Mouse (Mus musculus): ENCODE data around the gene Ift80. TPM values are rescaled to one million over a fixed set of nuclear protein-coding genes. Genes with fewer than 3 reads are reported as not detected.
"Not testable (repeated sequence)": the region's sequence is repeated elsewhere in the genome, so short reads cannot be mapped to it uniquely, and the experiment has no call there.

Gene Ift80
- total RNA-seq, 2 experiments from 2014 or later, result 5.2 to 5.7 TPM

DNA sequence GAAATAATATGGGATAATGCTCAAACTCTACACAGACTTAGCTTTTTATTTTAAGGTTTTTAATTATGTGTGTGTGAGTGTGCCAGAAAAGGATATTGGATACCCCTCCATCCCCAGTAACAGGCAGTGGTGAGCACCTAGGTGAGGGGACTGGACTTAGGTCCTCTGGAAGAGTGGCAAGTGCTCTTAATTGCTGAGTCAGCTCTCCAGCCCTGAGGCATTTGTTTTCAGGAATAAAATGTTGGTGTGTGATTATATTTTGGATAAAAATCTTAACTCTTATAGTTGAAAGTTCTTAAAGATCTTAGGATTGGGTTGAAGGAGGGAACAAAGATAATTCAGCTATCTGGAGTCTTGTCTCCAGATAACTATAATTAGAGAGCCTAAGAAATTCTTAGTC, 16.4 kb upstream of the Ift80 start:
- no peak overlapping the region for H3K27ac ChIP-seq
- H3K4me3 ChIP-seq, result no peak overlapping the region
- DNase-seq, result no peak
- intact Hi-C loops (cut with DNase I), result no loop called here
- no peak for TF ChIP-seq CTCF (IDR thresholded peaks at IDR 0.05)

DNA sequence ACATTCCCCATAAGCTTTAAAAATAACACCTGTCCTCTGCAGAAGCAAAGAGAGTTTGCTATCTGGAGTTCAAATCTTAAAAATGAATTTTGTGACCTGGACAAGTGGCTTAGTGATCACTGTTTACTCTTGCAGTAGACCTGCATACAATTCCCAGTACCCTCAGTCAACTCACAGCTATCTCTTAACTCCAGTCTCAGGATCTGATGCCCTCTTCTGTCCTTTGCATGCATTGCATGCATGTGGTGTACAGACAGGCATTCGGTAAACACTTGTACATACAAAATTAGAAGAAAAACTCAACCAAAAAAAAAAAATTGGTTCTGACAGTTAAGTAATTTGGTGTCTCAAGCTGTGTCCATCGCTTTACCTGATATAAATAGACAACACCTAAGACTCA, 15.9 kb upstream of the Ift80 start:
- peak; percentile 37 for TF ChIP-seq CTCF (IDR thresholded peaks at IDR 0.05)
- intact Hi-C loops (cut with DNase I), result no loop called here
- no peak overlapping the region for H3K4me3 ChIP-seq
- H3K27ac ChIP-seq, result no peak overlapping the region
- DNase-seq, result no peak

DNA sequence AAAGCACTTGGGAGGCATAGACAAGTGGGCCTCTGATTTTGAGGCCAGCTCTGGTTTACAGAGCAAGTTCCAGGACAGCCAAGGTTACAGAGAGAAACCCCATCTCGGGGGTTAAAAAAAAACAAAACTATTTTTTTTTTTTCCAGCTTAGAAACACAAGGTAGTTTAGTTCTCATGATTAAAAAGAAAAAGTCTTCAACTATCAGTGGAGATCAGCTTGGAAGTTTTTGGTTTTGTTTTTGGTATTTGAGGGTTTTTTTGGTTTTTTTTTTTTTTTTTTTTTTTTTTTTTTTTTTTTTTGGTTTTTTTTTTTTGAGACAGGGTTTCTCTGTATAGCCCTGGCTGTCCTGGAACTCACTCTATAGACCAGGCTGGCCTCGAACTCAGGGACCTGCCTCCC, 14.3 kb upstream of the Ift80 start:
- H3K27ac ChIP-seq; H3K4me3 ChIP-seq; DNase-seq; intact Hi-C loops (cut with DNase I): not testable (repeated sequence)

DNA sequence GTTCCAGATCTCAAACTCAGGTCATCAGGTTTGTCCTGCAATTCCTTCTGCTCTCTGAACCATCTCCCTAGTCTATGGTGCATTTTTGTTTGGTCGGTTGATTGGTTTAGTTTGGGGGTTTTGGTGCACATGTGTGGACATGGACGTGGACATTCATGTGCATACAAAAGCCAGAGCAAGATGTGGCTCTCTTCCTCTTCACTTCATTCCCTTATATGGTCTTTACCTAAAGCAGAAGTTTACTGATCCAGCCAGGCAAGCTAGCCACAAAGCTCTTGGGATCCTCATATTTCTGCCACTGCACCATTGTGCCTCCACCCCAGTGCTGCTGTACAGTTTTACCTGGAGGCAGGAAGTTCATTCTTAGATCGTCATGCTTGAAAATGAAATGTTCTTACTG, 12.8 kb upstream of the Ift80 start:
- no peak for DNase-seq
- intact Hi-C loops (cut with DNase I), result no loop called here
- Histone ChIP-seq H3K4me3 (no peak overlapping the region), H3K27ac (no peak overlapping the region)
- TF ChIP-seq CTCF (IDR thresholded peaks at IDR 0.05), result no peak

DNA sequence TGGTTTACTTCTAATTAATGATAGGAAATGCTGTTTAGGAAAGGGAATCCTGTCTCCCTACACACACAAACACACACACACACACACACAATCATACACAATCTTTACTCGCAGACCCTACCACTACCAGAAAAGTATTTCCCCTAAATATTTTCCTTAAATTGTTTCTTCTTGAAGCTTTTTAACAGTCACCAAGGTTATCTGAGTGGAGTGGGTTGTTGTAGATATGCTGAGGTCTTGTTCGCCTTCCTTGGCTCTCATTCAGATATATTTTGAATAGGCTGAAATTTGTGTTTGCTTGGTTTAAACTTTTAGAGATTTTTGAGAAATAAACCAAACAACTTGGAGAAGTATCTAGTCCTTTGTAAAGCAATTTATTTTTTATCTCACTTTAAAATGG, 4.5 kb upstream of the Ift80 start:
- intact Hi-C loops (cut with DNase I), result no loop called here
- DNase-seq, result no peak
- Histone ChIP-seq H3K27ac (no peak overlapping the region), H3K4me3 (no peak overlapping the region)
- no peak for TF ChIP-seq CTCF (IDR thresholded peaks at IDR 0.05)

DNA sequence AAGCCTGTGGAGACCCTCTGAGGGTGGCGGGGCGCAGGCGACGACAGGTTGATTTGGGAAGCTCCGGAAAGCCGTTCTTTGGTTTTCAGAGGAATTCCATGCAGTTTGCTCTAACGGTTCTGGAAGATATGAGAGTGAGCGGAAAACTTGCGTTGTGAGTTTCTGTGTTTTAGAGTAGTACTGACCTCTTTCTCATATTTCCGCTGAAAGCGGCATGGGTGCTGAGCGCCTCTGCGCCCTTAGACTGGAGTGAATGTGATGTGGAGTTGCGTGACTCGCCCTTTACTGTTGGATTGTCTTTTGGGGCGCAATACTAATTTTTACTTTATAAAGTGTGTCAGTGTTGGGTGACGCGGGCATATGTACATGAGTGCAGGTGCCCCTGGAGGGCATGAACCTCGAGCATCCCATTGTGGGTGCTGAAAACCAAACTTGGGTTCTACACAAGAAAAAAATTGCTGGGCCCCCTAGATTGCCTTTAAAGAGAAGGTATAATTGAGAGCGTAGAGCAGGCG, 1.9 kb upstream of the Ift80 start:
- intact Hi-C loops (cut with DNase I), result no loop called here

DNA sequence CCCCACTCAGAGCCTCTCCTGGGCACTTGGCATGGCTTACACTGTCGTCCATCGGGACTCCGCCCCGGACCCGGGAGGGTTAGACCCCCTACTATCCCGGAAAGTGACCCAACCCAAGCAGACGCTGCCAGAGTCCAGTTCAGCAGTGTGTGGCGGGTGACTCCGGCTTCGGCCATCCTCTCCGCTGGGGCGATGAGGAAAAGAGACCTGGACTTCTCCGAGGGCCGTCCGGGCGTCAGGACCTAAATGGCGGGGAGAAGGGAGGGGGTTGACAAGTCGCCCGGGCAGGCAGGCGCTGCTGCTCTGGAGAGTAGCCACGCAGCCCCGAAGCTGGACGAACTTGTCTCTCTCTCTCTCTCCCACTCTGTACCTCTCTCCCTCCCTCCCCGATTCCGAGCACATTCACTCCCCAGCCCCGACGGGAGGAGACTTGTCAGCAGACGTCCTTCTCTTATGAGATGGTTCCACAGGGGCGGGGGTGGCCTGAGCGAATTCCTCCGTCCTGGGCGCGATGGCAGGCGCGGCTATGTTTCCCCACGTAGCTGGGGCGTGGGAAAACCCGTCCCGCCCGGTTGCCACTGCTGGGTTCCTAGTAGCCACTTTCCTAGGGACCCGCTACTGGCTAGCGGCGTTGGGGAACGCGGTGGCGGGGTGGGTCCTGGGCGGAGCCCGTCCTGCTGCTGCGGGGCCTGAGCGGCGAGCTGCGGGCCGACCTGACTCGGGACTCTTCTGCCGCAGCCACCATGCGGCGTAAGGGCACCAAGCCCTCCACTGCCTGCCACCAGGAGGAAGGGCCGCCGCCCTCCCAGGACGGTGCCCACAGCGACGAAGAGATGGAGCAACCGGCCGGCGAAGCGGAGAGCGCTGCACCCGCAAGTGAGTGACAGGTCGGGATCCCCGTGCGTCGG, 1.2 kb upstream of the Ift80 start:
- intact Hi-C loops (cut with DNase I), result no loop called here
- H3K27ac ChIP-seq, result peak overlapping the region; percentile 98
- peak; percentile 25; the same call in 1 of the 2 replicates for TF ChIP-seq CTCF (IDR thresholded peaks at IDR 0.05)
- H3K4me3 ChIP-seq, result peak overlapping the region; percentile 97
- peak; percentile 58 for DNase-seq

More for the DNA sequence above, 1.9 kb upstream of the Ift80 start:
- peak overlapping the region; percentile 98 for H3K27ac ChIP-seq
- TF ChIP-seq CTCF (IDR thresholded peaks at IDR 0.05), result no peak
- H3K4me3 ChIP-seq, result peak overlapping the region; percentile 97
- DNase-seq, result no peak

DNA sequence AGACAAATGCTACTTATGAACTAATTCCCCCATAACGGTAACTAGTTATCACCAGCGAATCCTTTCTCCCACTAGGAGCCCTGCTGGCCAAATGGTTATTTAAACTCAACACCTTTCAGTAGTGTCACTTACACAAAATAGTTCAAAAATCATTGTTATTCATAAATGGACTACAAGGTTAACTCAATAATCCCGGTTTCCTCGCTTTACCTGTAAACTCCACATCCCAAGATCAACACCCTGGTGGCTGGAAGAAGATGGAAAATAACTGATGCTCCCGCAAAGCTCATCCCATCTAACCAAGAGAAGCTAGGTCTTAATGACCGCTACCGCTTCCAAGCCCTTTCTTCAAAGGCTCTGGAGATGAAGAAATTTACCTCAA, 324 bp downstream of the Ift80 start:
- intact Hi-C loops (cut with DNase I), result no loop called here
- peak; percentile 33 for TF ChIP-seq CTCF (IDR thresholded peaks at IDR 0.05)

DNA sequence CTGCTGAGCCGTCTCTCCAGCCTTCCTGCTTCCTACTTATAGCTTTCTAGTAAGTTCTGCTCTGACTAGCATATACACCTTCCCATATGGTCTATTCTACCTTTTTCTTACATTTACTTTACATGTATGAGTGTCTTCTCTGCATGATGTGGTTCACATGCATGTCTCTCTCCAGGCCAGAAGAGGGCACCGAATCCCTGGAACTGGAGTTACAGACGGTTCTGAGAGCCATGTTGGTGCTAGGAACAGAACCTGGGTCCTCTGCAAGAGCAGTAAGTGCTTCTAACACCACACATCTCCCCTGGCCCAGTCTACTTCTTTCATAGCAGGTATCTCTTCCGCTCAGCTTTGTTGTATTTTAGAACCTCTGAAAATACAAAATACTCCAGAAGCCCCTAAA, 1.6 kb downstream of the Ift80 start:
- no peak for DNase-seq
- TF ChIP-seq CTCF (IDR thresholded peaks at IDR 0.05), result no peak
- H3K27ac ChIP-seq, result no peak overlapping the region
- H3K4me3 ChIP-seq, result no peak overlapping the region
- intact Hi-C loops (cut with DNase I), result no loop called here

More for the DNA sequence above, 324 bp downstream of the Ift80 start:
- Histone ChIP-seq H3K4me3 (peak overlapping the region; percentile 97), H3K27ac (peak overlapping the region; percentile 98)
- no peak for DNase-seq

DNA sequence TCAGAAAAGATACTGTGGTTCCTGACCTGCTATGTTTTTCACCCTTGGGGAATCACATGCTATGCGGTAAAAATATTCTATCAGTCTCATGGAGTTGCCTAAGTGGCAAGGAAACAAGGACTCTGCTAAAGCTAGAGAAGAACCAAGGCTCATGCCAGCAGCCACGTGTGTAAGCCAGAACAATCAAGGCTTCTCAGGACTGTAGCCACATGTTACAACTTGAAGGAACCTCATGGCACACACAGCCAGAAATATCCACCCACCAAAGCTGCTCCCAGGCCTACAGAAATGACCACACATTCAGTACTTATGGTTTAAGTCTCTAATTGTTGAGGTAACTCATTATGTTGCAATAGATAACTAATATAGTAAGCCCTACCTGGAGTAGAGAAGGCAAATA, 17.8 kb downstream of the Ift80 start:
- Histone ChIP-seq H3K27ac (no peak overlapping the region), H3K4me3 (no peak overlapping the region)
- intact Hi-C loops (cut with DNase I), result no loop called here
- TF ChIP-seq CTCF (IDR thresholded peaks at IDR 0.05), result no peak
- no peak for DNase-seq

DNA sequence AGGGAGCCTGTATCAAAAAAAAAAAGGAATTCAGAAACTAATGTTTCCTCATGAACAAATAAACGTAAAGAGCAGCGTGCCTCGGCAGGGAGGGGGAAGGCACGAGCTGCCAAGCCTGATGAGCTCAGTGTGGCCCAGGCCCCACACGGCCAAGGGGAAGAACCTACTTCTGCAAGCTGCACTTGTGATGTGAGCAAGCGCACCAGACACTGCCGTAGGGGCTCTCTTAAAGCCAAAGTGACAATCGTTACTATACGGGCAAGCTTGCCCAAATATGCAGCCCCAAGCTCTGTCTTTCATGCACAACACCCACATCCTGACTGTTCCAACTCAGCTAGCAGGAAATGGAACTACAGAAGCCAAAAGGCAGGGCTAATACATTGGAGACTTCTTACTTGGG, 23.5 kb downstream of the Ift80 start:
- DNase-seq, result peak; percentile 19
- intact Hi-C loops (cut with DNase I), result no loop called here
- H3K27ac ChIP-seq, result no peak overlapping the region

DNA sequence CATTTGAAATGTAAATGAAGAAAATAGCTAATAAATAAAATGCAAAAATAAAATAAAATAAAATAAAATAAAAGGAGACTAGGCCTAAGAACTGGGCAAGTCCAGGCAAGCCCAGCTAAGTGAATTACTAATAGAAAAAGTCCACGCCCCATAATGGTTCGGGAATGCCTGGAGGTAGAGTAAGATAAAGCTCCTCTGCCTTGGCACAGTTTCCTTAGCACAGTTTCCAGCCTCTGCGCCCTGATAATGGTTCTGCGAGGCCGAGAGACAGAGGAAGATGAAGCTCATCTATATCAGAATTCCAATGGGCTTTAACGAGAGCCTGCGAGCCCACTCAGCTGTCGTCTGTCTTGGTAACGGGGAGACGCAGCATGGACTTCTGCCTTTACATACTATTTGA, 25.2 kb downstream of the Ift80 start:
- H3K4me3 ChIP-seq, result no peak overlapping the region
- no peak for TF ChIP-seq CTCF (IDR thresholded peaks at IDR 0.05)
- no peak for DNase-seq
- intact Hi-C loops (cut with DNase I), result no loop called here
- no peak overlapping the region for H3K27ac ChIP-seq

More for the DNA sequence above, 23.5 kb downstream of the Ift80 start:
- no peak for TF ChIP-seq CTCF (IDR thresholded peaks at IDR 0.05)
- no peak overlapping the region for H3K4me3 ChIP-seq

DNA sequence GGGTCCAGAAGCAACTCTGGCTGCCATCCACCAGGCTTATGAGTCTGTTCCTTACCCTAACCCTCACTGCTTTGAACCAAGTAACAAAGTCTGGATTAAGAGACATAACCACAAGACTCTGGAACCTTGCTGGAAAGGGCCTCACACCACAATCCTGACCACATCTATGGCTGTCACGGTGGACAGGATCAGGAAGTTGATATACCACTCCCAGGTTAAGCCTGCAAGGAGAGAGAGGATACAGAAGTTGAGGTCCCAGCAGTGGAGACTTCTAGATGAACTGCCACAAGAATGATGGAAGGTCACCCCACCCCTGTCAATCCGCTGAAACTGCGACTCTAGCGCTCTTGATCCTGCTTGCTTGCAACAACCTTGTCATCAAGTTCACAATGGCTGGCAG, 26.7 kb downstream of the Ift80 start:
- no peak for TF ChIP-seq CTCF (IDR thresholded peaks at IDR 0.05)

More for the DNA sequence above, 26.7 kb downstream of the Ift80 start:
- no peak overlapping the region for H3K27ac ChIP-seq
- intact Hi-C loops (cut with DNase I), result no loop called here
- H3K4me3 ChIP-seq, result no peak overlapping the region
- DNase-seq, result no peak

All from gastrocnemius, adult 2 months (tissue).